Mouse (Mus musculus): Measurements from ENCODE around the gene Rasd1. TPM values are rescaled to one million over a fixed set of nuclear protein-coding genes. Genes with fewer than 3 reads are reported as not detected.

Rasd1 gene
- polyA plus RNA-seq, 1 experiment from 2014 or later, result 1.7 TPM

GRCm38 (mm10) chr11:59964163-59964758 is 483 bp downstream of the Rasd1 start:
- 0 out of 2 replicates have a peak, but pooled peaks cover 4% of the 10 kb centered on the region for H3K36me3 ChIP-seq (ENCODE audit: control insufficient read depth, insufficient read depth)

GRCm38 (mm10) chr11:59963364-59964162 is 1.2 kb downstream of the Rasd1 start:
- Histone ChIP-seq H3K9me3 (replicated peaks; ENCODE audit: control insufficient read depth, low read length) (no peaks in the 10 kb centered on the region), H3K4me3 (ENCODE audit: low read depth, low read length) (peak overlapping the region; percentile 63), H3K4me2 (ENCODE audit: low read depth, low read length) (peak overlapping the region; percentile 93), H3K36me3 (ENCODE audit: control insufficient read depth, insufficient read depth) (0 out of 2 replicates have a peak, but pooled peaks cover 4% of the 10 kb centered on the region), H3K9ac (ENCODE audit: low read depth, low read length) (no peak overlapping the region), H3K4me1 (ENCODE audit: control insufficient read depth, low read depth, low read length) (peaks cover 18% of the 10 kb centered on the region), H3K27ac (ENCODE audit: low read length) (no peak overlapping the region), H3K27me3 (ENCODE audit: control insufficient read depth, insufficient read depth, low read depth, low read length) (peaks cover 26% of the 10 kb centered on the region)
- WGBS (ENCODE audit: insufficient replicate concordance), result 11% methylated on average over 34 of the region's 34 CpGs
- no peak for ATAC-seq (ENCODE audit: low read depth)

More at GRCm38 (mm10) chr11:59964163-59964758, 483 bp downstream of the Rasd1 start:
- H3K9me3 ChIP-seq (replicated peaks; ENCODE audit: control insufficient read depth, low read length), result no peaks in the 10 kb centered on the region
- peaks cover 26% of the 10 kb centered on the region for H3K27me3 ChIP-seq (ENCODE audit: control insufficient read depth, insufficient read depth, low read depth, low read length)
- H3K4me3 ChIP-seq (ENCODE audit: low read depth, low read length), result peak overlapping the region; percentile 63
- 1% methylated on average over 33 of the region's 33 CpGs for WGBS (ENCODE audit: insufficient replicate concordance)
- no peak for ATAC-seq (ENCODE audit: low read depth)
- H3K4me2 ChIP-seq (ENCODE audit: low read depth, low read length), result peak overlapping the region; percentile 93
- peak overlapping the region; percentile 56 for H3K9ac ChIP-seq (ENCODE audit: low read depth, low read length)
- H3K4me1 ChIP-seq (ENCODE audit: control insufficient read depth, low read depth, low read length), result peaks cover 18% of the 10 kb centered on the region
- no peak overlapping the region for H3K27ac ChIP-seq (ENCODE audit: low read length)

- no peak for ATAC-seq (ENCODE audit: low read depth)
- Histone ChIP-seq H3K4me3 (ENCODE audit: low read depth, low read length) (no peak overlapping the region), H3K9ac (ENCODE audit: low read depth, low read length) (no peak overlapping the region), H3K27ac (ENCODE audit: low read length) (no peak overlapping the region), H3K9me3 (replicated peaks; ENCODE audit: control insufficient read depth, low read length) (no peaks in the 10 kb centered on the region), H3K4me2 (ENCODE audit: low read depth, low read length) (no peak overlapping the region), H3K36me3 (ENCODE audit: control insufficient read depth, insufficient read depth) (0 out of 2 replicates have a peak, but pooled peaks cover 4% of the 10 kb centered on the region), H3K27me3 (ENCODE audit: control insufficient read depth, insufficient read depth, low read depth, low read length) (peaks cover 26% of the 10 kb centered on the region), H3K4me1 (ENCODE audit: control insufficient read depth, low read depth, low read length) (peaks cover 18% of the 10 kb centered on the region)
- WGBS (ENCODE audit: insufficient replicate concordance), result 68% methylated on average over 3 of the region's 3 CpGs
These were observed 2.2 kb downstream of the Rasd1 start for GRCm38 (mm10) chr11:59962590-59962989.

GRCm38 (mm10) chr11:59961338-59961875 is 3.3 kb downstream of the Rasd1 start:
- ATAC-seq (ENCODE audit: low read depth), result no peak
- Histone ChIP-seq H3K9ac (ENCODE audit: low read depth, low read length) (no peak overlapping the region), H3K36me3 (ENCODE audit: control insufficient read depth, insufficient read depth) (0 out of 2 replicates have a peak, but pooled peaks cover 4% of the 10 kb centered on the region), H3K9me3 (replicated peaks; ENCODE audit: control insufficient read depth, low read length) (no peaks in the 10 kb centered on the region), H3K27me3 (ENCODE audit: control insufficient read depth, insufficient read depth, low read depth, low read length) (peaks cover 26% of the 10 kb centered on the region), H3K27ac (ENCODE audit: low read length) (no peak overlapping the region), H3K4me3 (ENCODE audit: low read depth, low read length) (no peak overlapping the region), H3K4me2 (ENCODE audit: low read depth, low read length) (no peak overlapping the region), H3K4me1 (ENCODE audit: control insufficient read depth, low read depth, low read length) (peaks cover 16% of the 10 kb centered on the region)
- 63% methylated on average over 9 of the region's 9 CpGs for WGBS (ENCODE audit: insufficient replicate concordance)

GRCm38 (mm10) chr11:59960476-59961337 is 4.0 kb downstream of the Rasd1 start:
- H3K9ac ChIP-seq (ENCODE audit: low read depth, low read length), result no peak overlapping the region
- H3K4me1 ChIP-seq (ENCODE audit: control insufficient read depth, low read depth, low read length), result peaks cover 15% of the 10 kb centered on the region
- no peak for ATAC-seq (ENCODE audit: low read depth)
- H3K27ac ChIP-seq (ENCODE audit: low read length), result no peak overlapping the region
- no peak overlapping the region for H3K4me3 ChIP-seq (ENCODE audit: low read depth, low read length)
- H3K36me3 ChIP-seq (ENCODE audit: control insufficient read depth, insufficient read depth), result 0 out of 2 replicates have a peak, but pooled peaks cover 4% of the 10 kb centered on the region
- WGBS (ENCODE audit: insufficient replicate concordance), result 66% methylated on average over 20 of the region's 20 CpGs
- no peak overlapping the region for H3K4me2 ChIP-seq (ENCODE audit: low read depth, low read length)
- H3K27me3 ChIP-seq (ENCODE audit: control insufficient read depth, insufficient read depth, low read depth, low read length), result peaks cover 26% of the 10 kb centered on the region
- no peaks in the 10 kb centered on the region for H3K9me3 ChIP-seq (replicated peaks; ENCODE audit: control insufficient read depth, low read length)

- peaks cover 6% of the 10 kb centered on the region for H3K4me1 ChIP-seq (ENCODE audit: control insufficient read depth, low read depth, low read length)
- no peak overlapping the region for H3K4me3 ChIP-seq (ENCODE audit: low read depth, low read length)
- H3K27ac ChIP-seq (ENCODE audit: low read length), result no peak overlapping the region
- 54% methylated on average over 4 of the region's 4 CpGs for WGBS (ENCODE audit: insufficient replicate concordance)
- 0 out of 2 replicates have a peak, but pooled peaks cover 4% of the 10 kb centered on the region for H3K36me3 ChIP-seq (ENCODE audit: control insufficient read depth, insufficient read depth)
- H3K27me3 ChIP-seq (ENCODE audit: control insufficient read depth, insufficient read depth, low read depth, low read length), result peaks cover 20% of the 10 kb centered on the region
- H3K4me2 ChIP-seq (ENCODE audit: low read depth, low read length), result no peak overlapping the region
- no peaks in the 10 kb centered on the region for H3K9me3 ChIP-seq (replicated peaks; ENCODE audit: control insufficient read depth, low read length)
- H3K9ac ChIP-seq (ENCODE audit: low read depth, low read length), result no peak overlapping the region
- ATAC-seq (ENCODE audit: low read depth), result no peak
These were observed 5.3 kb downstream of the Rasd1 start for GRCm38 (mm10) chr11:59959453-59959852.

- no peaks in the 10 kb centered on the region for H3K9me3 ChIP-seq (replicated peaks; ENCODE audit: control insufficient read depth, low read length)
- no peaks in the 10 kb centered on the region for H3K27me3 ChIP-seq (ENCODE audit: control insufficient read depth, insufficient read depth, low read depth, low read length)
- no peak overlapping the region for H3K4me3 ChIP-seq (ENCODE audit: low read depth, low read length)
- ATAC-seq (ENCODE audit: low read depth), result no peak
- H3K4me1 ChIP-seq (ENCODE audit: control insufficient read depth, low read depth, low read length), result no peaks in the 10 kb centered on the region
- H3K4me2 ChIP-seq (ENCODE audit: low read depth, low read length), result no peak overlapping the region
- 0 out of 2 replicates have a peak, but pooled peaks cover 4% of the 10 kb centered on the region for H3K36me3 ChIP-seq (ENCODE audit: control insufficient read depth, insufficient read depth)
- WGBS (ENCODE audit: insufficient replicate concordance), result 80% methylated on average over 6 of the region's 6 CpGs
- no peak overlapping the region for H3K9ac ChIP-seq (ENCODE audit: low read depth, low read length)
- H3K27ac ChIP-seq (ENCODE audit: low read length), result no peak overlapping the region
These were observed 8.0 kb downstream of the Rasd1 start for GRCm38 (mm10) chr11:59956749-59957148.

- Histone ChIP-seq H3K4me2 (ENCODE audit: low read depth, low read length) (no peak overlapping the region), H3K9me3 (replicated peaks; ENCODE audit: control insufficient read depth, low read length) (no peaks in the 10 kb centered on the region), H3K36me3 (ENCODE audit: control insufficient read depth, insufficient read depth) (no peaks in the 10 kb centered on the region), H3K4me3 (ENCODE audit: low read depth, low read length) (no peak overlapping the region), H3K4me1 (ENCODE audit: control insufficient read depth, low read depth, low read length) (peaks cover 10% of the 10 kb centered on the region), H3K27ac (ENCODE audit: low read length) (no peak overlapping the region), H3K27me3 (ENCODE audit: control insufficient read depth, insufficient read depth, low read depth, low read length) (no peaks in the 10 kb centered on the region), H3K9ac (ENCODE audit: low read depth, low read length) (no peak overlapping the region)
- 89% methylated on average over 14 of the region's 14 CpGs for WGBS (ENCODE audit: insufficient replicate concordance)
- ATAC-seq (ENCODE audit: low read depth), result no peak
These were observed 11.9 kb downstream of the Rasd1 start for GRCm38 (mm10) chr11:59952892-59953291.
